In genomic region chr7:134774468-134775162, GRCm38 (mm10) we compare ENCODE assay signal across 10 mouse cellular contexts.
DNase-seq lines count a peak whose midpoint lies in the region; ATAC-seq and TF ChIP-seq lines count a peak whose summit lies in the region.
"Had no signal": no experiment of that assay in that cellular context is flagged by ENCODE, and none has a peak within 500 bp of the region (broad histone marks: within the 10 kb centered on the region; RNA-seq: fewer than 3 reads in every experiment).

No protein-coding gene starts in this region.

- TF ChIP-seq CTCF in brain, embryonic 14.5 days (IDR thresholded peaks at IDR 0.05; ENCODE audit: borderline replicate concordance, extremely low read depth, insufficient read depth, insufficient read length): no peak

- WGBS in forebrain, embryonic 15.5 days: 24% methylated on average over 6 of the region's 6 CpGs
- WGBS in neural tube, embryonic 14.5 days: 48% methylated on average over 6 of the region's 6 CpGs

- 0 out of 2 replicates have a peak overlapping the region, but pooled peaks have one; percentile 9 for H3K4me3 ChIP-seq in forebrain, embryonic 15.5 days
- H3K4me3 ChIP-seq in neural tube, embryonic 14.5 days (ENCODE audit: low read depth, low read length): no peak overlapping the region
- H3K4me3 ChIP-seq: limb, embryonic 12.5 days had no signal

- H3K36me3 ChIP-seq in forebrain, embryonic 15.5 days: no peaks in the 10 kb centered on the region
- H3K36me3 ChIP-seq in neural tube, embryonic 14.5 days (ENCODE audit: control insufficient read depth, insufficient read depth, low read length): no peaks in the 10 kb centered on the region

- no peak for TF ChIP-seq POLR2A in brain, embryonic 14.5 days (IDR thresholded peaks at IDR 0.05; ENCODE audit: borderline replicate concordance, extremely low read depth, insufficient read depth, insufficient read length, poor library complexity, severe bottlenecking)

- peak overlapping the region; percentile 27 for H3K4me2 ChIP-seq in forebrain, embryonic 15.5 days (replicated peaks)
- peak overlapping the region; percentile 14; the same call in 1 of the 2 replicates for H3K4me2 ChIP-seq in neural tube, embryonic 14.5 days (ENCODE audit: low read depth, low read length)
- H3K4me2 ChIP-seq: limb, embryonic 12.5 days had no signal

- peak; percentile 92 for DNase-seq in brain, embryonic 14.5 days (ENCODE audit: low read depth)
- peak; percentile 29 for DNase-seq in layer of hippocampus, adult 8-10 months (ENCODE audit: low spot score in 2 of 2)
- no peak for DNase-seq in spleen, postnatal 36 days (ENCODE audit: low spot score in 2 of 2)
- DNase-seq in embryo, embryonic 10.5 days (ENCODE audit: low spot score): no peak
- no peak for DNase-seq in B cell, adult 2 months
- DNase-seq: cerebellum, adult 18-20 months had no signal

- H3K9ac ChIP-seq in forebrain, embryonic 15.5 days (replicated peaks): 0 out of 2 replicates have a peak overlapping the region, but pooled peaks have one; percentile 14
- H3K9ac ChIP-seq in neural tube, embryonic 14.5 days (replicated peaks; ENCODE audit: low read depth, low read length): no peak overlapping the region
- H3K9ac ChIP-seq: limb, embryonic 12.5 days had no signal

- H3K4me1 ChIP-seq in forebrain, embryonic 15.5 days: peaks cover 36% of the 10 kb centered on the region
- peaks cover 13% of the 10 kb centered on the region for H3K4me1 ChIP-seq in neural tube, embryonic 14.5 days (ENCODE audit: control insufficient read depth, insufficient read depth, low read length)
- H3K4me1 ChIP-seq: limb, embryonic 12.5 days had no signal

- peak overlapping the region; percentile 73 for H3K27ac ChIP-seq in forebrain, embryonic 15.5 days (replicated peaks)
- H3K27ac ChIP-seq in neural tube, embryonic 14.5 days (ENCODE audit: low read depth, low read length): peak overlapping the region; percentile 6; the same call in 1 of the 2 replicates
- H3K27ac ChIP-seq: limb, embryonic 12.5 days had no signal

- ATAC-seq in forebrain, embryonic 15.5 days (replicated peaks): peak; percentile 85
- peak; percentile 61 for ATAC-seq in neural tube, embryonic 14.5 days (ENCODE audit: low read depth)
- no peak for ATAC-seq in granulocyte monocyte progenitor cell, adult 5-6 weeks (replicated peaks; ENCODE audit: poor library complexity, severe bottlenecking)

- no peaks in the 10 kb centered on the region for H3K27me3 ChIP-seq in forebrain, embryonic 15.5 days
- no peaks in the 10 kb centered on the region for H3K27me3 ChIP-seq in neural tube, embryonic 14.5 days (ENCODE audit: control insufficient read depth, insufficient read depth, low read length)
- H3K27me3 ChIP-seq: limb, embryonic 12.5 days had no signal

- H3K9me3 ChIP-seq in forebrain, embryonic 15.5 days: no peaks in the 10 kb centered on the region
- no peaks in the 10 kb centered on the region for H3K9me3 ChIP-seq in neural tube, embryonic 14.5 days (ENCODE audit: control insufficient read depth, low read length)
- H3K9me3 ChIP-seq: limb, embryonic 12.5 days had no signal

Comparison
In these comparisons a context has a peak if more than half of its experiments do, and no peak if none do; other contexts are left out.
1. DNase-seq: peak in brain, embryonic 14.5 days (single experiment) and layer of hippocampus, adult 8-10 months (2 of 2); none in spleen, postnatal 36 days (0 of 2), embryo, embryonic 10.5 days (single experiment) and B cell, adult 2 months (0 of 2).